Comparison of ENCODE assay signal across 8 mouse cellular contexts in the genomic region with DNA sequence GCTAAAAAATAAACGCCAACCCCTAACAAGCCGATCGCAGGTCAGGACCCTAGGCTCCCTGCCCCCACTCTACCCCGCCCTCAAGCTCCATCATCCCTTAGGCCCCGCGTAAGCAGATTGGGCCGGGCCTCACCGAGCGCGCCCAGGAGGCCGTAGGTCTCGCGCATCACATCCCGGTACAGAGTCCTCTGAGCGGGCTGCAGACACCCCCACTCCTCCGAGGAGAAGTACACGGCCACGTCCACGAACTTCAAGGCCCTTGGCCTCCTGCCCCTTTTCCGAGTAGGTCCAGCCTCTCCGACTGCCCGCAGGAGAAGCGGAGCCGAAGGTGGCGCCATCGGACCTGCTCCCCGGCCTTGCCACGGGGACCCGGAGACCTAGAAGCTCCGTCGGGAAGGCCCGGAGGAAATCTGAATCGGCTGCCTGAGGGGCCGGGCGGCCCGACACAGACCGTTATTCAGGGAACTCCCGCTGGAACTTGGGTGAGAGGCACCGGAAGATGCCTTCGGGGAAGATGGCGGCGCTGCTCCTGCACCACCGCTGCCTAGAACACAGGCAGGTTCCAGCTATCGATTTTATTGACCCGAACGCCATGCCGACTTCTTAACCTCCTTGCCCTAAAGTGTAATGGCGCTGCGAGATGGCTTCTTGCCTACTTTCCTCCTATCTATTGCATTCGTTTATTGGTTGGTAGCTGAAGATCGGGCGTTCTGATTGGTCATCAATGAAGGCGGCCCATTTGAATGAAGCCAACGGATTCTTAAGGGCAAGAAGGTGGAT. TPM values are rescaled to one million over a fixed set of nuclear protein-coding genes. Genes with fewer than 3 reads are reported as not detected.
A peak's percentile ranks its signal among the peaks of the same experiment; 100 is the strongest.
DNase-seq lines count a peak whose midpoint lies in the region; ATAC-seq lines count a peak whose summit lies in the region.

A gene (minus strand): TSS at position 638 of the 780 bp plus-strand sequence.

- DNase-seq in CD4-positive, CD25-positive, alpha-beta regulatory T cell, adult 2 months (ENCODE audit: low read depth, low spot score), result peak; percentile 96
- DNase-seq in fat pad, adult 2 months (ENCODE audit: extremely low read depth, low read depth, low spot score), result peak; percentile 91
- DNase-seq in kidney, postnatal 10 days, result peak; percentile 94
- peak; percentile 96 to 97 for DNase-seq in natural killer cell, adult 2 months (ENCODE audit: low spot score in 2 of 2)

- peak; percentile 70; the same call in 1 of the 2 replicates for ATAC-seq in heart, embryonic 13.5 days (ENCODE audit: extremely low read depth, insufficient number of reproducible peaks, low FRiP score, low TSS enrichment)
- ATAC-seq in liver, embryonic 12.5 days, result peak; percentile 89
- ATAC-seq in stomach, embryonic 15.5 days (ENCODE audit: insufficient read depth, low FRiP score, low read depth), result peak; percentile 89

- peak within 1 kb of the TSS; percentile 83 for H3K4me3 ChIP-seq in brown adipose tissue, adult 24 weeks (ENCODE audit: insufficient read depth, low read depth, low read length)
- peak within 1 kb of the TSS; percentile 94 for H3K4me3 ChIP-seq in heart, embryonic 13.5 days
- H3K4me3 ChIP-seq in liver, embryonic 12.5 days, result peak within 1 kb of the TSS; percentile 96
- peak within 1 kb of the TSS; percentile 89 for H3K4me3 ChIP-seq in stomach, embryonic 15.5 days (replicated peaks)

- H3K9me3 ChIP-seq in heart, embryonic 13.5 days, result no peaks in the 10 kb centered on the region
- no peaks in the 10 kb centered on the region for H3K9me3 ChIP-seq in liver, embryonic 12.5 days (replicated peaks)
- no peaks in the 10 kb centered on the region for H3K9me3 ChIP-seq in stomach, embryonic 15.5 days

- H3K4me2 ChIP-seq in heart, embryonic 13.5 days, result peak within 1 kb of the TSS; percentile 87
- peak within 1 kb of the TSS; percentile 83 for H3K4me2 ChIP-seq in liver, embryonic 12.5 days
- peak within 1 kb of the TSS; percentile 64 for H3K4me2 ChIP-seq in stomach, embryonic 15.5 days

- H3K9ac ChIP-seq in heart, embryonic 13.5 days, result peak within 1 kb of the TSS; percentile 96
- H3K9ac ChIP-seq in liver, embryonic 12.5 days, result peak within 1 kb of the TSS; percentile 93
- peak within 1 kb of the TSS; percentile 85 for H3K9ac ChIP-seq in stomach, embryonic 15.5 days

- peaks cover 8% of the 10 kb centered on the region for H3K4me1 ChIP-seq in brown adipose tissue, adult 24 weeks (ENCODE audit: control insufficient read depth, insufficient read depth, insufficient read length, low read length)
- H3K4me1 ChIP-seq in heart, embryonic 13.5 days, result peaks cover 39% of the 10 kb centered on the region
- H3K4me1 ChIP-seq in liver, embryonic 12.5 days, result peaks cover 50% of the 10 kb centered on the region
- H3K4me1 ChIP-seq in stomach, embryonic 15.5 days, result peaks cover 21% of the 10 kb centered on the region

- H3K27me3 ChIP-seq in heart, embryonic 13.5 days (replicated peaks), result no peaks in the 10 kb centered on the region
- no peaks in the 10 kb centered on the region for H3K27me3 ChIP-seq in liver, embryonic 12.5 days (replicated peaks)
- no peaks in the 10 kb centered on the region for H3K27me3 ChIP-seq in stomach, embryonic 15.5 days (replicated peaks)

- peaks cover 59% of the 10 kb centered on the region for H3K36me3 ChIP-seq in heart, embryonic 13.5 days
- H3K36me3 ChIP-seq in liver, embryonic 12.5 days, result peaks cover 60% of the 10 kb centered on the region
- peaks cover 28% of the 10 kb centered on the region for H3K36me3 ChIP-seq in stomach, embryonic 15.5 days

- peak within 1 kb of the TSS; percentile 84 for H3K27ac ChIP-seq in brown adipose tissue, adult 24 weeks (replicated peaks; ENCODE audit: low read depth, low read length)
- H3K27ac ChIP-seq in heart, embryonic 13.5 days (replicated peaks), result peak within 1 kb of the TSS; percentile 96
- peak within 1 kb of the TSS; percentile 95 for H3K27ac ChIP-seq in liver, embryonic 12.5 days
- H3K27ac ChIP-seq in stomach, embryonic 15.5 days, result peak within 1 kb of the TSS; percentile 94

- WGBS in heart, embryonic 13.5 days, result under 1% methylated on average over 54 of the region's 54 CpGs
- WGBS in liver, embryonic 12.5 days (ENCODE audit: insufficient replicate concordance), result under 1% methylated on average over 54 of the region's 54 CpGs
- WGBS in stomach, embryonic 15.5 days, result under 1% methylated on average over 54 of the region's 54 CpGs

RNA-seq across cellular contexts. Expression of the gene that starts here (rescaled TPM):
- 0.40 and 1.3 TPM in 2 replicates for polyA plus RNA-seq in brown adipose tissue, adult 24 weeks (2012; ENCODE audit: insufficient read depth, insufficient read length, missing spikeins)
- polyA plus RNA-seq in heart, embryonic 13.5 days (2015; fragmentation: Nextera tagmentation; extraction: Ambion mirVana), result 5.1 and 5.2 TPM in 2 replicates
- 3.1 and 3.3 TPM in 2 replicates for polyA plus RNA-seq in liver, embryonic 12.5 days (2016; fragmentation: Nextera tagmentation; extraction: Ambion mirVana)
- polyA plus RNA-seq in stomach, embryonic 15.5 days (2015; fragmentation: Nextera tagmentation; extraction: Ambion mirVana), result 5.7 and 7.2 TPM in 2 replicates

Comparison
In these comparisons a context has a peak if more than half of its experiments do, and no peak if none do; other contexts are left out.
1. Peak in every context shown above with its lines: DNase-seq, ATAC-seq, H3K4me3 ChIP-seq and H3K27ac ChIP-seq.